Mouse (Mus musculus) spleen, adult 2 months (tissue): ENCODE results near the gene Zbtb24.

Experiments used
- CTCF ChIP-seq: fragments of 200-500 bp; IDR thresholded peaks from 2 replicates; pipeline ENCODE4 v1.5.1; 2011; ENCODE audit warnings: mild to moderate bottlenecking, inconsistent platforms; ENCODE audit not compliant: insufficient read depth, insufficient read length, insufficient replicate concordance; ENCODE audit errors: extremely low read depth
- POLR2A ChIP-seq: fragments of 200-500 bp; IDR thresholded peaks from 2 replicates; pipeline ENCODE4 v1.6.1; 2011; ENCODE audit warnings: low read depth, low read length, inconsistent platforms

DNA sequence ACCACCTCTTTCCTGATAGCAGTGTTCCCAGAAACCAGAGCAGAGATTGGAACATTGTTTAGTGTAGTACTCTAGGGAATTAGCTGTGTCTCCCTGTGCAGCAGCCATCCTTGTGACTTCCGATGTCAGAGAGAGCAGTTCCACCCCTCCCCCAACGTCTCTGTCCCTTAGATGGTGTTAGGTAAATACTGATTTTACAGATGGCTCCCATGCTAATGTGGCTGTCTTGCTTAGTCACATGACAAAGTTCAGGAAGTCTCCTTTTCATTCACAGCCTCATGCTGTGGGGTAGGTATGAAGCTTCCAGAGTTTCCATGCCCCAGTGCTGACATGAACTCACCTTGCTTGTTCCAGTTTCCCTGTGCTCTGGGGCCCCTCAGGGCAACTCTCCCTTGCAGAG, 10.3 kb downstream of the Zbtb24 start:
- TF ChIP-seq CTCF, result no peak
- TF ChIP-seq POLR2A, result no peak
